Mouse (Mus musculus): ENCODE data around the gene Unc45a. TPM values are rescaled to one million over a fixed set of nuclear protein-coding genes. Genes with fewer than 3 reads are reported as not detected.

The Unc45a gene
- 10 to 100 TPM in 1 of 2 experiments, 1 to 10 TPM in 1; 9.7 to 12.1 TPM for total RNA-seq (2021)
- long read RNA-seq, experiment 1, partial matches to known transcripts = 1 of 3 reads
- long read RNA-seq, experiment 1, other reads (novel, unspliced or antisense) = 1 of 3 reads
- long read RNA-seq, experiment 2, partial matches to known transcripts = 1 of 8 reads
- long read RNA-seq, experiment 2, other reads (novel, unspliced or antisense) = 3 of 8 reads

DNA sequence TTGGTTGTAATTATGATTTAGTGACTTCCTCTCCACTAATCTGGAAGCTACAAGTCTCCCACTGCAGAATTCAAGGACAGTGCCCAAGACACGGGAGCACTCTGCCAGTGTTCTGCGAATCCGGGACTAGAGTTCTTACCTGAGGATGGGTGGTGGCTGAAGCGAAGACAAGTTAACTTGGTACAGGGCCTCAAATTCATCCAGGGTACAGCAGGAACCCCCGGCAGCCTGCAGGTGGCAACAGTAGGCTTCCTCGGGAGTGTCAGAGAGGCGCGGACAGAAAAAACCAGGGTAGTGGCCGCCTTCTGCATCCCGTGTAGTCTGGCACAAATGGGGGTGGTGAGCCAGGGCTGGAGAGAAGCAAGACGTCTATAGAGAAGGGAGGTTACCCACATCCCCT, at the start of gene Unc45a:
Gene Unc45a (minus strand): TSS at position 213 of the 400 bp plus-strand sequence.
- peak; percentile 60 to 67 for DNase-seq
- intact Hi-C loops (cut with DNase I) = loop anchor here (1.0 kb wide), 1 partner anchor 31 kb away; the partner anchor contains the start of gene Man2a2

DNA sequence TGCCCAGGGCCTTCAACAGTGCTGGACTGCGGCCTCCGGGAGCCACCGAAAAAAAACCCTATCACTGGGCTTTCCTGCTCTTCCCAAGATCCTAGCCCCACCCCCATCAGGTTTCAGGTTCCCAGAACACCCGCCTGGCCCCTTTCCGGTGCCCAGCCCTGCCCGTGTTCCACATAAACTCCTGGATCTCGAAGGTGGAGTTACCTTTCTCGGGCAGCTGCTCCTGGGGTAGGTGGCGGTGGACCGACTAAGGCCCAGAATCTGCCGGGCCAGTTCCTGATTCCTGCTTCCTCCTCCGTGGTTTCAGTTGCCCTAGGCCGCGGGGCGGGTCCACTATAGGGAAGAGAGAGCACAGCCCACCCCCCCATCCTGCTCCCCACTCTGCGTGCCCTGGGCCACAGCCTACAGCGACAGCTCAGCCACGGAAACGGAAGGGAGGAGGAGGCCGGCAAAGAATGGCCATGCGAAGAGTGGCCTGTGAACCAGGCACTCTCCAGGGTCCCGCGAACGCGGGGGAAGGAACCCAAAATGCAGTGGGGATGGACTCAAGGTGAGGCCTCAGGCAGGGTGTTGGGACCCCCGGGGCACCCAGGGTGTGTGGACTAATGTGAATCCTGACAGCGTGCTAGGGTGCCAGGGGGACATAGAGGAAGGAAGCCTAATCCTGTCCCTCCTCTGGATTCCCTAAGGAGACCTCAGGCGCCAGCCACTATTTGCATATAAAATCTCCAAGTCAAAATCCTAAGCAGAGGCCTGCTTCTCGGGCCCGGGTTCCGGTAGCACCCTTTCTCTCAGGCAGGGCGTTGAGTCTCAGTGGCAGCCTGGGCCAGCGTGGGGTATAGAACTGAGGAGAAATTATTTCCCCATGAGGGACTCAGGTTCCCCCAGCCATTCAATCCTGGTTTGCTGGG, 47.1 kb upstream of the Unc45a start, which contains the start of gene Fes:
Gene Fes (minus strand): TSS at position 314 of the 911 bp plus-strand sequence.
- peak; percentile 65 to 68 for DNase-seq
- intact Hi-C loops (cut with DNase I) = loop anchor here (10.0 kb wide), 2 partner anchors 327 to 457 kb away; no protein-coding TSS in a partner anchor

DNA sequence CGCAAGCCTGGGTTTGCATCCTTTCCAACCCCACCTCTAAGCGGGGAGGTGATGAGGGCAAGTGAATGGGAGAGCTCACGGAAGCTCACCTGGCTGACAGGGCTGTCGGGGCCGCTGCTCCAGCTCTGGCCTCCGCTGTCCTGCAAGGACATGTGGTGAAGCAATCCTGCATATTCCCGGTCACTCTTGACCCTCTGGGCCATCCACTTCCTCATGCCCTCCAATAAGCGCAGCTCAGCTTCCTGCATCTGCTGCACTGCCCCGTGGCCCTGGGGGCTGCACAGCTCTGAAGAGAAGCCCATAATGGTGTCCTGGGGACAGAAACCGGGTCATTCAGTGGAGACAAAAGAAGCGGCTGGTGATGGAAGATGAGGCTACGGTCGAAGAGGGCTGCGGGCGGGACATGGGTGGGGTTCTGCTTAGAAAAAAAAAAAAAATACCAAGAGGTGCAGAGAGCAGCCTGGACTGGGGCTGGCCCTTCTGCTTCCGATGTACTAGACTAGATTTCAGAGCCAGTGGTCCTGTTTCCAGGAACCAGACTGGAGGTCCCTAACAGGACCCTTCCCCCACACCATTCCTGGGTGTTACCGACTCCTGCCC, 46.3 kb upstream of the Unc45a start:
- DNase-seq = peak in 1 of 2 experiments; percentile 44
- intact Hi-C loops (cut with DNase I) = loop anchor here (10.0 kb wide), 2 partner anchors 328 to 458 kb away; no protein-coding TSS in a partner anchor

DNA sequence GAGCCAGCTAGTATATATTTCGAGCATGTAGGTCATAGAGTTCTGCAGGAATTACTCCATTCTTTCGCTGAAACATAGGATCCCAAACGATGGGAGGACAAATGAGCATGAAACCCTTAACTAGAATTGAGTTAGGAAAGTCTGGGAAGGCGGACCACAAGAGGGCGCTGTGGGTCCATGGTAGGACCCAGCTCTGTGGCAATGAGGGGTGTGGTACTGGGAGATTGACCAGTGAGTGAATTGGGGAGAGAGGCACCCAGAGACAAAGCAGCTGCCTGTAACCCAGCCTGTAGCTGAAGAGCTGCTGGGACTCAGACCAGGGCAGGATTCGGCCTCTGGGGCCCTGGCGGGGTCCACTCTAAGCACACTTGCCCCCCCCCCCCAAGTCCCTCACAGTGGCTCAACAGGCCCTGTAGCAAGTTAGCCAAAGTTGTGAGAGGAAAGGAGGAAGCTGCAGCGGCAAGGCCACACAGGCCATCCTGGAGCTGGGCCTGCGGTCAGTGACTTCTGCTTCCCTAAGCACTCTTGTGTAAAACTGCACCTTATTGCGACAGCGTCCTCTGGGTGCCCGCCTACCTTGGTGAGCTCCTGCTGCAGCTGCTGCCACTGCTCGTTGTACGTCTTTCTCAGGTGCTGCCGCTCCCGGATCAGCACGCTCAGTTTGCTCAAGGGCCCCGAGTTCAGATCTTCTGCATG, 45.6 kb upstream of the Unc45a start:
- DNase-seq = peak; percentile 89 to 91
- intact Hi-C loops (cut with DNase I) = loop anchor here (1.0 to 10.0 kb wide), 4 partner anchors 194 to 458 kb away; no protein-coding TSS in a partner anchor

DNA sequence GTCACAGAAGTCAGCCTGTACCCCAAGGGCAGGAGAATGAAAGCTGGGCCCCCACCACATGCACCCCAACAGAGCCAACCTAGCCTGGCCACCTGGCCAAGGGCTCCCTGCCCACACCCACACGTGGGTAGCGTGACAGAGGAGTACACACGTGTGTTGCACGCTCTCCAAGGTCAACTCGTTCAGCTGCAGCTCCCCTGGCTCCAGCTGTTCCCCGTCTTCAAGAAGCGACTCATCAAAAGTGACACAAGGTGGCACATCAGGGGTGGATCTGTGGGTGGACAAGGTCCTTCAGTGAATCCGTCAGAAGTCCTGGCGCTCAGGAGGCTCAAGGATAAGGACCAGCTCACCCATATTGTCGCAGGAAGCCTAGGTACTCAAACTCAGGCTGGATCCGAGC, 42.1 kb upstream of the Unc45a start:
- intact Hi-C loops (cut with DNase I) = loop anchor here (10.0 kb wide), 2 partner anchors 332 to 462 kb away; no protein-coding TSS in a partner anchor
- DNase-seq = no peak

DNA sequence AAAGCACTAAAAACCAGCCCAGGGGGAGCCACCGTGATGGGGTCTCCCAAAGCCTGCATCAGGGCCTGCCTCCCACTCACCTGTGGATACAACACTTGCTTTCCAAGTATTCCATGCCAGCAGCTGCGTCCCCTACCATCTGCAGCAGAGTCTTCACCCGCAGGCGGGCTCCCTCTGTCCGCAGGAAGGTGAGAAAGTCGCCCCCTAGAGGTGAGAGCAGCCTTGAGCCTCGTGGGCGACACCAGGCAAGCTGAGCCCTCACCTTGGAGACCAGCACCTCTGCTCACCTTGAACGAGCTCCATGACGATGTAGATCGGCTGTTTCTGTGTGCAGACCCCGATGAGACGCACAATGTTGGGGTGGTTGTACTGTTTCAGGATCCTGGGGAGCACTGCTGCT, 38.7 kb upstream of the Unc45a start:
- intact Hi-C loops (cut with DNase I) = no loop called here
- no peak for DNase-seq

DNA sequence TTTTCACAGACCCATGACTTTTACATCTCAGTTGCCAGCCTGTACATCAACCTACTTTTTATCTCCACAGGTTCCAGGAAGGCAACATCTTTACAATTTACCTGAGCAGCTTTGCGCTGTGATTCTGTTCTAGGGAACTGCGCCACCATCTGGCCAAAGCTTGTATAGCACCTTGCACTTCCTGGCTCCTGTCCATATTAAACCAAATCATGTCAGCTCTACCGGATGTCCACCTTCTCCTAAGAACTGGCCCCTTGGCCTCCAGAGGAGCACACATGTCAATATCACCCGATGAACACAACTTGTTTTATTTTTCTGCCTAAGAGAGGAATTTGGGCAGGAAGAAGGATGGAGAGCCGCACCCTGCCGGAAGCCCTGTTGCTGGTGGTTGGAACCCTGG, 36.7 kb upstream of the Unc45a start:
- peak in 1 of 2 experiments; percentile 76 for DNase-seq
- intact Hi-C loops (cut with DNase I) = no loop called here

DNA sequence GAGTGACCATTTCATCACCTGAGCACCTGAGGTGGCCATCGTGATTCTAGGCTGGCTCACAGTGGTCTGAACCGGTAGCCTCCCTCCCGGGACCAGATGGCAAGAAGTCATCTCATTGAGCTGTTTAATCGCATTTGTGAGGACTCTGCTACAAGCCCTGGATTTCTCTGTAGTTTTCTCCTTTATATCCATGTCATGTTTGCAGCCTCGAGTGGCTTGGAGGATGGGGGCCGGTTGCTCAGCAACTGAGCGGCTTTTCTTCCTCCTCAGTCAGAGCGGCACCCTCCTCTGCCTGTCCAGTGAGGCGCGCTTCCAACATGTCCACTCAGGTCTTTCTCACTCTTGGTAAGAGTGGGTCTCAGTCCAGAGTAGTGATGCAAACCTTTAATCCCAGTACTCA, 35.4 kb upstream of the Unc45a start:
- intact Hi-C loops (cut with DNase I) = no loop called here
- DNase-seq = no peak

DNA sequence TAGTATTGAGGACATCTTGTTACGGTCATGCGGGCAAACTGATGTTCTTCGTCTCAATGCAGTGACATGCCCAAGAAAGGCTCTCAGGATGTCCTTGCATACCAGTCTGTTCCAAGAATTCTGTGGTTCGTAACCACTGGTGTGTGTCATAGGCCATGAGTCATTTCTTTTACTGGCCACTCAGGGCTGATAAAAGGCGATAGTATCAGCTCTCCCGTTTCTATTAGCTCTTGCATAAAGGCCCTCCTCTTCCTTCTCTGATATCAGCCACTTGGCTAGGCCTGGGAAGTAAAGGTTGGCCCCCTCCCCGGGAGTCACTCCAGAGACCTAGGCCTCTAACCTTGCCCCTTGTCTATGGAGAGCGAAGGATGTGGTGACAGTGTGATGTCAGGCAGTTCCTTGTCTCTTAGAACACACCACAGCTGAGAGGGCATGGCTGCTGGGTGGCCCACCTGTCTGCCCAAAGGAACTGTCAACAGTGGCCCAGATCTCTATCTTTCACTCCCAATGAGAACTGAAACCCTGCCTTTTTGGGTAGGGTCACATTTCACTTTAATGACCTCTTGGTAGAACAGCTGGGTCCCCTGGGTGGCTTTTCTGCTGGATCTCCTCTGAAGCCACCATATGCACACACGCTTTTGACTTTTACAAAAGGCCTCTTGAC, 34.7 kb upstream of the Unc45a start:
- no peak for DNase-seq
- intact Hi-C loops (cut with DNase I) = no loop called here

DNA sequence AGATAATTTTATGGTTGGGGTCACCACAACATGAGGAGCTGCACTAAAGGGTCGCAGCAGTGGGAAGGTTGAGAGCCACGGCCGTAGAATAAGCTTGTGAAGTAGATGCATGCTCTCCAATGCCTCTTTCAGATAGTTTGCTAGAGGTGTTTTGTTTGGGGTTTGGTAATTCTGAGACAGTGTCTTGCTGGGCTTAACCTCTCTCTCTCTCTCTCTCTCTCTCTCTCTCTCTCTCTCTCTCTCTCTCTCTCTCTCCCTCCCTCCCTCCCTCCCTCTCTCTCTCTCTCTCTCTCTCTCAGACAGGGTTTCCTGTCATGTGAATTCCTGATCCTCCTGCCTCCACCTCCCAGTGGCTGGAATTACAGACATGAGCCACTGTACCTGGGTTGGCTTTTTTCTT, 33.9 kb upstream of the Unc45a start:
- intact Hi-C loops (cut with DNase I) = loop anchor here (5.0 kb wide), 1 partner anchor 232 kb away; no protein-coding TSS in a partner anchor
- DNase-seq = no peak

DNA sequence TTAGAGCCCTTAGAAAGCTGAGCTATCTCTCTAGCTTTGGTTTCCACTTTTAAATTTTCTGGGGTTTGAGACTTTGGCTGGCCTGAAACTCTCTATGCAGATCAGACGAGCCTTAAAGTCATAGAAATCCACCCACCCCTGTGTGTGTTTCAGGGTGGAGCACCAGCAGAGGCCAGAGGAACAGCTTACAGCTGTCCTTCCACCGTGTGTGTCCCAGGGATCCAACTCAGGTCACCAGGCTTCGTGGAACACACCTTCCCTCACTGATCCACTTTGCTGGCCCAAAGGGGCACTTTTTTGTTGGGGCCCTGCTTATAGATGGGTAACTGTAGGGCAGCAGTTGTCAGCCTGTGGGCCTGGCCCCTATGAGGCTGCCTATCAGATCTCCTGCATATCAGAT, 33.5 kb upstream of the Unc45a start:
- intact Hi-C loops (cut with DNase I) = loop anchor here (5.0 kb wide), 1 partner anchor 232 kb away; no protein-coding TSS in a partner anchor
- DNase-seq = no peak

DNA sequence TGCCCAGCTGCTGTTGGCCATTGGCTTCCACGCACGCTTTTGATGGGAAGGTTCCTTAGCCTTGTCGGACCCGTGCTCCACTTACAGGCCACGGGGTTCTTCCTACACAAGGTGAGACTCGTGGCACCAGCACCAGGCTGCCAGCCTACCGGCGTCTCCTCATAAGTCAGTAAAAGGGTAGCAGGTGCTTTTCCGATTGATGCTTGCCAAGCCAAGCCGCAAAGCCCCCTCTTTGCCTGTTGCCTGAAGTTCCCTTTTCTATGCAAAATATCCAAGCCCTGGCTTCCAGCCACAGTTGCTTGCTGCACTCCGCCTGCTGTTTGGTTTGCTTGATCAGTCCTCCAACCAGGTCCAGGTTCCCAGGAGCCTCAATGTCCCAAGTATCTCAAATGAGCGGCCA, 33.0 kb upstream of the Unc45a start:
- no peak for DNase-seq
- intact Hi-C loops (cut with DNase I) = loop anchor here (5.0 kb wide), 1 partner anchor 232 kb away; no protein-coding TSS in a partner anchor

DNA sequence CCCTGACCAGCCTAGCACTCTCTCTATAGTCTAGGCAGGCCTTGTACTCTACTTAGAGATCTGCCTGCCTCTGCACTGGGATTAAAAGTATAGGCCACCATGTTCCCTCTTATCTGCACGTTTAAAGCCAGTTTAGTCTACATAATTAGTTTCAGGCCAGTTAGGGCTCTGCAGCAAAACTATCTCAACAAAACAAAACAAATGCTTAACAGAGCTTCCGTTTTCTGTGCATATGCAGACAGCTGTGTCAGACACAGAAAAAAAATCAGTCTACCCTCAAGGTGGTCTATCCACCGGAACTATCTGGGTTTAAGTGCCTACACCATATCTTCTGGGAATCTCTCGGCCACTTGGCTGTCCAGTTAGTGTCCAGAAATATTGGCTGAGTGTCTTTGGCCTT, 32.5 kb upstream of the Unc45a start:
- intact Hi-C loops (cut with DNase I) = loop anchor here (5.0 kb wide), 1 partner anchor 231 kb away; no protein-coding TSS in a partner anchor
- no peak for DNase-seq

DNA sequence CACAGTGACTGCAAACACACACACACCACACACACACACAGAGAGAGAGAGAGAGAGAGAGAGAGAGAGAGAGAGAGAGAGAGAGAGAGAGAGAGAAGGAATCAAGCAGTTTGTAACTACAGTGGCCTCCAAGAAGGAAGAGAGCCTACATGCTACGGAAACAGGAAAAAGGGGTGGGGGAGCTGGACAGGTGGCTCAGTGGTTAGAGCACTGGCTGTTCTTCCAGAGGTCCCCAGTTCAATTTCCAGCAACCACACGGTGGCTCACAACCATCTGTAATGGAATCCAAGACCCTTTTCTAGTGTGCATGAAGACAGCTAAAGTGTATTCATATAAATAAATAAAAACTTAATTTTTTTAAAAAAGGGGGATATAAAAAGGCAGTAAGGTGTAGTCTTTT, 31.9 kb upstream of the Unc45a start:
- no peak for DNase-seq
- intact Hi-C loops (cut with DNase I) = loop anchor here (5.0 kb wide), 1 partner anchor 230 kb away; no protein-coding TSS in a partner anchor

DNA sequence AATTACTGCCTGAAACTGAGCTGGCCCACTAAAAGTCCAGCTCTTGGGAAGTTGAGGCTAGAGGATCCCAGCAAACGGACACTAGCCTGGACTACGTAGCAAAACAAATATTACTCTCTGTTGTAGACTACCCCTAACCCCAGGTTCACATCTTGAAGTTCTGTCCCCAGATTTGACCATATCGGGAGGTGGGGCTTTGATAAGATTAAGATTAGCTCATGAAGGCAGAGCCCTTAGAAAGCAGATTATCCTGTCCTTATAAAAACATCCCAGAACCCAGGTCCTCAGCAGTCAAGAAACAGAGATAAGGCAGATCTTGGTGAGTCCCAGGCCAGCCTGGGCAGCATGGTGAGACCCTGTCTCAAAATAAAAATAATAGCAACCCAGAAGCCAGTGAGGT, 31.4 kb upstream of the Unc45a start:
- intact Hi-C loops (cut with DNase I) = loop anchor here (5.0 kb wide), 1 partner anchor 230 kb away; no protein-coding TSS in a partner anchor
- no peak for DNase-seq

DNA sequence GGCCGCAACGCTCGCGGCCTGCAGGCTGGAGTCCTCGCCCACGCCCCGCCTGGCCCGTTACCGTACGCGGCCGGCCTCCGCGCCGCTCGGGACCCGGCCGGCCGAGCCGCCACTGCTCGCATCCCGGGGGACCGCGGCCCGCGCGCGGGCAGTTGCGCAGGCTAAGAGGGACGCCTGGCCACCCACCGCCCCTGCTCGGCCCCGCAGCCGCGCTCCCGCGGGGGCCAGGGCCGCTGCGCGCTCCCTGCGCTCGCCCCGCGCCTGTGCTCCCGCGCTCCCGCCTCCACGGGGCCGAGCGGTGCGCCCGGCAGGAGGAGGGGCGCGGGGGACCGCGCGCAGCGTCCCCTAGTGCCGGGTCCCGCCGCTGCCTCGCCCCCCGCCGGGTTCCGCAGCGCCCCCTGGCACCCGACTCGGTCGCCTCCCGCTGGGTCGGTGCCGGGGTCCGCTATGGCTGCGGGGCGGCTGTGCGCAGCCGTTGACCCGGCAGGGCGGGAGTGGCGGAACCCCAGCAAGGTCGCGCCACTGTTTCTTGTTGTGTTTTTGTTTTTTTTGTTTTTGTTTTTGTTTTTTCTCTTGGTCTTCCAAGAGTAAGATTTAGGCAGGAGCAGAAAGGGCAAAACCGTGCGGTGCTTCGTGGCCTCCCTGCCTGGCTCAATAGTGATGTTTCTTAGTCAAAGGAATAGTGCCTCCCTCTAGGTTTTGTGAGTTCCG, 30.4 kb upstream of the Unc45a start, which contains the start of gene Man2a2:
Gene Man2a2 (minus strand): TSS at position 335 of the 711 bp plus-strand sequence.
- DNase-seq = peak; percentile 69 to 72
- intact Hi-C loops (cut with DNase I) = loop anchor here (1.0 to 5.0 kb wide), 2 partner anchors 31 to 229 kb away; no protein-coding TSS in a partner anchor

DNA sequence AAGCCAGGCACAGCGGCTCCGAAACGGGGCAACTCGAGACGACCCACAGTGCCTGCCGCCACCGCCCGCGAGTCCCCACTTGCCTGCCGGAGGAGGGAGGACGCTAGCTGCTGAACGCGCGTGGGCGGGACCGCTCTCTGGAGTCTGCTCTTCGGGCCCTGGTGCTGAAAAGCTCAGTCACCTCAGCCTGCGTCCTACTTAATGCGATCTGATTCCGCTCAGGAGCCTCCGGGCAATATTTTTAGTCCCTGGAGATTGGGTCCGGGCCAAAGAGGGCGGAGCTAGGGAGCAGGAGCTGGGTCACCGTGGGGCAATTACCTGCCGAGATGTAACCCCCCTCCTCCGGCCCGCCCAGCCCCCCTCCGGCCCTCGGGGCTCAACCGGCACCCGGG, 29.8 kb upstream of the Unc45a start:
- peak; percentile 84 to 85 for DNase-seq
- intact Hi-C loops (cut with DNase I) = loop anchor here (1.0 to 5.0 kb wide), 2 partner anchors 30 to 228 kb away; no protein-coding TSS in a partner anchor

DNA sequence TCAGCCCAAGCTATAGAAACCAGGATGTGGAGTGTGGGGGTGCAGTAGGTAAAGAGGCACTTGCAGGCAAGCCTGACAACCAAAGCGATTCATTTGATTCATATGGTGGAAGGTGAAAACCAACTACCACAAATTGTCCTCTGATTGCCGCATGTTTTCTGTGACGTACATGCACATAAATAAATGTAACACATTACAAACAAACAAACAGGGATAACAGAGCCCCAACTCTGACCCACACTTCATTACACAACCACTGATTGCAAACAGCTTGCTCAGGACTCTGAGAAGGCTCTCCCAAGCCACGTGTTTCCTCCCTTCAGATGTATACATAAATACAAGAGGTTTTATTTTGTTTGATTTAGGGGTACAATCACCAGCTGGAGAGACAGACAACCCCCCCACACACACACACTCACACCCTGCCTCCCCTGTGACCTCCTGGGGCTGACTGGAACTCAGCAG, 29.2 kb upstream of the Unc45a start:
- intact Hi-C loops (cut with DNase I) = loop anchor here (5.0 kb wide), 1 partner anchor 228 kb away; no protein-coding TSS in a partner anchor
- no peak for DNase-seq
